Mouse (Mus musculus) layer of hippocampus, adult 8-10 months (tissue): ENCODE measurements around the gene Sh3bgrl2. TPM values are rescaled to one million over a fixed set of nuclear protein-coding genes. Genes with fewer than 3 reads are reported as not detected.

Experiments used
- DNase-seq, 2 experiments: peaks; one replicate each; pipeline ENCODE4 v3.0.0; 2022; ENCODE audit warnings: low spot score in 2 of 2
- total RNA-seq, 4 experiments: library from RNA; stranded (reverse); gene quantifications; 2 replicates each; pipeline ENCODE4 v1.2.4; 2022

Sh3bgrl2 gene
- total RNA-seq, 4 experiments from 2014 or later = 31.1 to 33.7 (median 31.4) TPM

DNA sequence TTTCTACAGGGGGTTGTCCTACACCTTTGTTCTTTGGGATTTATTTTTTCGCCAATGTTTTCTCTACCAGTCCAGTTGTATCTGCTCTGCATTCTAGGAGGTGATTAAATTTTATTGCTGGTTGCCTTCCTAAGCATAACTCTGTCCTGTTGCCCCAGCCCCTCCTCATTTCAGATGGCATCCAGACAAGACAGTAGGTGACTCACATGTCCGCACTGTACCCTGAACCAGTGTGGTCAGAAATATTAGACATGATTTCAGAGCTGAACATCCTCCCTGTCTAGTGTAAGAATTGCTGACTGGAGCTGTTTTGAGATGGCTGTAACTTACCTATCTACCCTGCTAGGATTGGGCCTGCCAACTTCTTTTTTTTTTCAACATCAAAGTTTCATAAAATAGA, 40.9 kb downstream of the Sh3bgrl2 start:
- no peak for DNase-seq

DNA sequence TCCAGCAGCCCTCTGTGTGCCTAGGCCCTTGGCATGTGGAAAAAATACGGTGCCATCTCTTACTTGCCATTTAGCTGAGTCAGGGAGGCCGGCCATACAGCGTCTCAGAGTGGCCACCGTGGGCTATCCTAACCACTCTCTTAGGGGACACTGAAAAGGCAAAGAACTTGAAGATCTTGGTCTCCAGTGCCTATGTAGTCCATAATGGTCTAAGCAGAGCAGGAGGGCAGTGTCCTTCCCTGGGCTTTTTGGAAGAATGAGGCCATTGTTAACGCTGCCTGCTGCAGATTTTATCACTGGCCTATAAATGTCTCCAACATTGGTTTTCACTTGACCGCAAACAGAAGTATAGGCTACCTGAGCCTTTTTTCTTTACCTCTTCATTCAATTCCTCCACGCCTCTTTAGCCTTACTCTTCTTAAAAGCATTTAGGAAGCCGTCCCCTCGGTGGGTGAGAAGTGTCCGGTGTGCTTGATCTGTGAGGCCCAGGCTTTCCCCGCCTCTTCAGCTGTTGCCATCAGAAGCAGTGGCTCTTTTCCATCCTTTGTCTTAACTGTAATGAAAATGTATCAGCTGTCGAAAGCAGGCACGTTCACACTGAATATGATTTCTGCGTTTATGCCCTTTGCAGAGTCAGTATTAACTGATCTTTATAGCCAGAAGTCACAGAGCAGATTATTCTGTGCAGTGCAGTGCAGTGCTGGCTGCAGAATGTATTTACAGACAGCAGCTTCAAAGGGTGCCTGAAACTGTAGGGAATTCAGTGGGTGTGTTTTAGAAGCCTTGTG, 41.7 kb downstream of the Sh3bgrl2 start:
- DNase-seq = no peak

DNA sequence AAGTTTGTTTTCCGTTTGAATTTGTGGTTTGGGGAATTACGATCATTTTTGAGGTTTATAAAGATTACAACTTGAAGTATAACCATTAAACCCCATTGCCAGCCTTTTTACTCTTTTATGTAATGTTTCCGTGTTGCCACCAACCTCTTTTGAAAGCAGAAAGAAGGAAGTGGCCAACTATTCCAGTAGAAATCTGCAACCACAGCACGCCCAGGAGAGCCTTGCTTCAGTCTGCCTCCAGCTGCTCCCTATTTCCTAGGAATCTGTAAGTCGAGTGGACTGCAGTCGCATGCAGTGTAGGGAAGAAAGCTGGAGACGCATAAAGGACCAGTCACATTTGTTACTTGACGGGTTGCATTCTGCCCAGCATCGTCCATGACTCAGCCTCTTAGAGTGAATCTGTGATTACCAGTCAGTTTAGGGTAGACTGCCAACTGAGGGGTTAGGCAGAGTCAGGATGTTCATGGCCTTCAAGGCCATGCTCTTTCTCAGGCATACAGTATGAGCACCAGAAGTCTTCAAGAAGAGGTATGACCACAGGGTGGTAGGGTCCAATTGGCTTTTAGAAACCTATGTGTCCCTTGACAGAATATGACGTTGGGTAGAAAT, 43.8 kb downstream of the Sh3bgrl2 start:
- no peak for DNase-seq

DNA sequence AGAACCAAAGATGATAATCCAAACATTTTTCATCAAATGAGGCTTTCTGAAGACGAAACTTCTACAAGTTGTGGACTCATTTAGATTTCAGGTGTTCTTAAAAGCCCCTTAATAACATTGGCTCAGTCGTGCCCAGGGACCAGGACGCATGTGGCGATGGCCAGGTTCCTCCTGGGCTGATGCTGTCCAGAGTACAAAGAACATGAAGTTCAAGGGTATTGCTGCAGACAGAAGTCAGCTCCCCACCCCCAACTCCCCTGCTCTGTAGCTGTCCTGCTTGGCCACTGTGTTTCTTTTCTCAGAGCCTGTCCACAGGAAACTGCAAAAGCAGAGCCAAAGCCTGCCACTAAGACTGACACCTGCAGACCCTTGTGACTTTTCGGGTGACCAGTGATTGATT, 45.7 kb downstream of the Sh3bgrl2 start:
- DNase-seq = no peak

DNA sequence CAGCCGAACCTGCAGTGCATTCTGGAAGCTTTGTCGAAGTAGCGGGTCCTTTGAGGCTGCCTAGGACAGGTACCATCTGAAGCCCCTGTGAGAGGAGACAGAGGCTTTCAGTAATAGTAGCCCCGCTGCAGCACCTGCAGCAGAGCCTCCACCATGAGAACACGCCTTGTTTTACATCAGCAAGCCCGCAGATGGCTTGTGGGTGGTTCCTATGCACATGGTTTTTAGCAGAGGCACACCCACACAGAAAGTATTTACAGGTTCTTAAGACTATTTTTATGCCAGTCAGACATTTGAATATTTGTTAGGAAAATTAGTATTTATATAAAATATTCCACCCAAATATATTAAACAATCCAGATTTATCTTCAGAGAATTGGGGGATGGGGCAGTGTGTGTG, 48.0 kb downstream of the Sh3bgrl2 start:
- peak; percentile 72 to 78 for DNase-seq

DNA sequence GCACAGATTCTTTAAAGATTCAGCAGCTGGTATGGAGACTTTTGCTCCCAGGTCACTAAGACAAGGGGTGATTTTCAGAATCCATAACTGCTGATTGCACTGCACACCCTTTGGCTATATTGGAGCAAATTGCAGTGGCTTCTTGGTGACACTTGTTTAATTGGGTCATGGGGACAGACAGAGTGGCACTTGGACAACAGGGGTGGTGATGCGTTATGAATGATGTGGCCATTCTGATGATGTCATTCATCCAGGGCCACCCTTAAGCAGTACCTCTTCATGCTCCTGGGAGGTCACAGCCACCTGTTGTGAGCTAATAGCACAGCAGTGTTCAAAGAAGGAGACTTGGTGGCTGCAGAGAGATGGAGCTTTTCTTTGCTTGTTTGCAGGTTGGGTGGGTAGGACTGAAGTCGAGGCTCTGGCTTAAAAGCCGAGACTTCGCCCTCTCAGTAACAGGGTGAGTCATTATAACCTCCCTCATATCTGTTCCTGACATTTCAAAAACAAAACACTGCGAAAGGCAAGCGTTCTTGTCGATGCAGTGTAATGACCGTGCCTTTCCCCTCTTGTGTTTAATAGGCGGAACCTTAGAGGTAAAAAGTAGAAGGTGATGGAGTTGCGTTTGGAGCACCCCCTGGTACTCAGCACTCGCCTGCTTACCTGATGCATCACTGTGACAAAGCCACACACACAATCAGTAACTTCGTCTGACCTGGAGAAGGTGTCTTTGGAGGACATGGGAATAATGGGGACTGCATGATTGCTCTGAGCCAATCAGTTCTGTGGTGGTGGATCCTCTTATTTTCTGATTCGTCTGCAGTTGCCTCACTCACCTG, 48.7 kb downstream of the Sh3bgrl2 start:
- DNase-seq = no peak

DNA sequence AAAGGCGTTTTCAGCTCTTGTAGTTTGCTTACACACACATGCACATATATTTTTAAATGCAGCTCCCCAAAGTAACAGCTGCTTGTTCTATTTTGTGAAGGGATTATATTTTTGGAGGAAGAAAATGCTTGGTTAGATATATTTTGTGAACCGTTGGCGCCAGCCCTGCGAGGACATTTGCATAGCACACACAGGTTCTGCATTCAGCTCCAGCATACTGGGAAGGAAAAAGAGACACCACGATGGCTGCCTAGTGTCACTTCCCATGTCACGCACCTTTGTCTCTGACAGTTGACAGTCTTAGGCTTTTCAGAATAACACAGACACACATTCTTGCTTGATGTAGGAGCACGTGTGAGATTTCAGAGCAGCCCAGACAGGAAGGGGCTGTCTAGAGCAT, 49.9 kb downstream of the Sh3bgrl2 start:
- DNase-seq = no peak

DNA sequence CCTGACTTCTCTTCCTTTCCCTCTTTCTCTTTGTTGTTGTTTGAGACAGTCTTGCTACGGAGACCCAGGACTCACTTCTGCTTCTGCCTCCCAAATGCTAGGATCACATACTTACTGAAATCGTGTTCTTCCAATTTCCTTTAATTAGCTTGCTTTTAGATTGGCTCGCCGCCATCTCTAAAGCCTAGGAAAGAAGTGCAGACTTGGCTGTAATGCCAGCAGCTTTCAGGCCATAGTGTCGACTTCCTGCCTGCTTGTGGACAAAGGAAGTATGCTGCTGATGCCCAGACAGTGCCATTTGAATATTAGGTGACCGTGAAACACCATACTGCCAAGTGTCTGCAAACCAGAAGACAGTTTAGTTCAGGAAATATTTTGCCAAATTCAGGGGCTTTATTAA, 51.4 kb downstream of the Sh3bgrl2 start:
- no peak for DNase-seq

DNA sequence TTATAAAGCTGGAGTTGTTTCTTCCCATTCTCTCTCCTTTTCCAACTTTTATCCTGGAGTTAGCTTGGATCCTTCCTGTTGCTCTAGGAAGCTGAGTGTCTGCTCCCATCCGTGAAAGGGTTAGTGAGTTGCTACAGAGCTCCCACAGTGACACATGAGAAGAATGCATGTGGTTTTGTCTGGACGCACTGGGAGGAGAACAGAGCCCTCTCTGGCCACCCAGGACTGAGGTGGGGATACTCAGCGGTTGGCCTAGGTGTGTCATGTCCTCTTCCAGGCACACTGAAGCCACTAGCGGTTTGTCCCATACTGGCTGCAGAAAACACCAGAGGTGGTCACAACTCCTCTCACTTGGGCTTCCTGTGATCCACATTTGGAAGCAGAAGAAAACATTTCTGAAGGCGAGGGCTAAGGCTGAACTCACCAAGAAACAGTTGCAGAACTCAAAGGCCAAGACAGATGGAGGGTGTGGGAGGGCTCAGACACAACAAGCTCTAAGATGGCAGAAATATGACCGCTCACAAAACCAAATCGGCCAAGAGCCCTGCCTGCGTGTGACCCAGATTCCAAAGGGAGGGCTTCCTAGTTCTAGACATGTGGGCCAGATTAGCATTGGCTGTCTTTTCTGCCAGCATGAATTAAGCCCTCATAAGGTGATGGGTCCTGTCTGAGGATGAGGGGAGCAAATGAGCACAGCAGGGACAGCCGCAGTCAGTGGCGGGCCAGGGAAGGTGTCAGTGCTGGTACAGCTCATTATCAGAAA, 52.3 kb downstream of the Sh3bgrl2 start:
- DNase-seq = no peak

DNA sequence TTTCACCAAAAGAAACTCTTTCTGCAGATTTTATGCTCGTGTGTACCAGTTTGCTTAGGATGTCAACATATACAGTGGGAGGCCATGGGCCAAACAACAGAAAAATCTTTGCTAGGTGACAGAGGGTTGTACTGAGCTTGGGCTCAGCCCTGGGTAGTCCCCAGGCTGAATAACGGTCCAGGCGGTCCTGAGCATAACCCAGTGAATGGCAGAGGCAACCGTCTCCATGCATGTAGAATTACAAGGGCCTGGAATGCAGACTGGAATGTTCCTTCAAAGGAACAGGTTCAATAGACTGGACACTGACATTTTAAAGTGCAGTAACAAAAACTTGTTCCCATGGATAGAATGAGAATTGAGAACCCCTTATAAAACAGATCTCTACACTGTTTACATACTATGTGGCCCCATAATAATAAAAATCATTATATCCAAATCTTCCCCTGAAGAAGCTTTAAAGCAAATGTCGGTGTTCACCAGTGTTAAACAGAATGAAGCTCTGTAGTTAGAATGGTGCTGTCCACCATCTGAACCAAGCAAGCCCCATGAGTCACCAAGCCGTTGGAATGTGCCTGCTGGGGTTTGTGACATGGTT, 54.1 kb downstream of the Sh3bgrl2 start:
- no peak for DNase-seq

DNA sequence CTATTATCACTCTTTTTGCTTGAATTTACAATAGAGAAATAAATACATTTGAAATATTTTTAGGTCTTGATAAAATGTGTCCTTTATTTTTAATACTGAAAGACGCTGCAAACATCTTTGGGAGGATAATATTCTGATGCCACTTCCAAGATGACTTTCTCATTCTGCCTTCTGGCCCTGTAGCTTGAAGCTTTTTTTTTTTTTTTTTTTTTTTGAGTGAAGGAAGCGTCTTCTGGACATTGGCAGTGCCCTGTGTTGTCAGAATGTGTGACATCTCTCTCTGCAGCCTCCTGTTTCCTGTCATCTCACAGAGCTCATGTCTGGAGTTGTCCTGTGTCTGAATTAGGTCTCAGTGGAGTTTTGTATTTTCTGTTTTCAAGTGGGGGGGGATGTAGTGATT, 55.0 kb downstream of the Sh3bgrl2 start:
- no peak for DNase-seq

DNA sequence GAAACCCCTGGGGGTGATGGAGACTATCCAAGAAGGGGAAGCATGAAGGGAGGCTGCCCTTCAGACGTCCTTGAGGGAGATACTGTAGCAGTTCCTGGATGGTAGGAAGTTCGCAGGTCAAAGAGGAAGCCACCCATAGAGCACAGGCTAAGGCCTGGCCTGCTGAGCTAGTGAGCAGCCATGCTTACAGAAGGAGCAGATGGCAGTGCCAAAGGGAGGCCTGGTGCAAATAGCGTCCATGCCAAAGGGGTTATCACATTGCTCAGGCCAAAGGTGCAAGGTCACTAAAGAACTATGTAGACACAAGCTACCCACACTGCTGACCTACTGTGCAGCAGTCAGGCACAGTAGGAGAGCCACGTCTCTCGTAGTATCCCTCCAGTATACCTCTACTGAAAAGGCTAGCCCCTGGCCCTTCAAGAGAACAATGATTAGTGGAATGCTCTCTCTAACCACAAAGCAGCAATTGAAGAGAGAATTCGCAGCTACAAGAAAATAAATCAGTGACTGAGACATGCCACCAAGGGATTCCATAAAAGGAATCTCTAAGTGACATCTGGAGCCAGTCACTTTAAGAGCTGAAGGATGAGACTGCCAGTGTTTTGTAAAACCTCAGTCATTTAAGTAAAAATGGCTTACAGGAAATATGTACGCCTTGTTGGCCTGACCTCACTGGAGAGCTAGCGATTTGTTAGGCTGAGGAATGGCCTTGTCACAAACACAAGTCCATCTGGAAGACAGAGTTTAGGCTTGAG, 57.9 kb downstream of the Sh3bgrl2 start:
- no peak for DNase-seq

DNA sequence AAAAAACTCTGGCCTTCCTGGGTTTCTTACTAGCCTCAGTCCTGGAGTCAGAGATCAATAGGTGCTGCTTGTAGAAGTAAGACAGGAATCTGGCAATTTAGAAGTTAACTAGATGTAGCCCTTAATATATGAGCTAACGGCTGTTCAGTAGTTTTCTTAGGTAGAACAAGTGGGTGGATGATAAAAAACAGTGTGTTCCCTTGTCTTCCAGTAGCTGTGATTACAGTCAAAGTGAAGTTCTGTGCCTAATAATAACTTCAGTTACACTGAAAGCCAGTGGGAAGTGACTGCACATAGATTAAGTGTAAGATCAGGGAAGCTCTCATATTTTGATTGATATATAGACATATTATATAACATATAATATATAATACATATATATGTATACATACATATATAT, 60.0 kb downstream of the Sh3bgrl2 start:
- DNase-seq = no peak

DNA sequence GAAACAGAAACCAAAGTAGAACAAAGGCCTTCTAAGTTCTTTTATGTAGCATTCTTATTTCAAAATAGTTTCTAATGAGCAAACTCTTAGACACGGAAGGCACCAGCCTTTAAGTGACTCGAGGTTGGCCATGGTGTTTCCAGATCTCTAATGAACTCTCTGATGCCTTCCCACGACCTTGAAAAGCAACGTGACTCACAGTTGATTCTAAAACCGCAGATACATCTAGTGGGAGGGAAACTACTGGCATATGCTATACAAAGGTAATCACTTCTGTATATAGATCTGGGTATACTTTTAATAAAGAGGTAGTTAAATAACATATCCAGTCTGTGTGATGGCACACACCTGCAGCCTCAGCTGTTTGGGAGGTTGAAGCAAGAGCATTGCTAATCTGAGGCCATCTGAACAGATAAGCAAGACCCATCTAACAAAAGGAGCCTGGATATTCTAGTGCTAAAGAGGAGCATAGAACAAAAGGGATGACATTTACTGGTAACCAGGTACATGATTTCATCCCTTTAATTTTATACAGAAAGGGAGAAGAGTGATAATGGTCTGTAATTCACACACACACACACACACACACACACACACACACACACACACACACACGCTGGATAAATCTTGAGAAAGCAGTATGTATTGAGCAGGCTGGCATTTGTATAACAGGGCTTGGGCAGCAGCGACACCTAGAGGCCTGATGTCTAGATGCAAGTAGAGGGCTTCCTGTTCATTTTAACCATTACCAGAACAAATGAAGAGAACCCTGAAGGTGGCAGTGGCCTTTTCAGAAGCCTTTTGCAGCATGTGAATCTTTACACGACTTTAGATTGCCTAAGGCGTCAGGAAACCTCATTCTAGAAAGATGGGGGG, 61.5 kb downstream of the Sh3bgrl2 start:
- peak; percentile 84 to 89 for DNase-seq

DNA sequence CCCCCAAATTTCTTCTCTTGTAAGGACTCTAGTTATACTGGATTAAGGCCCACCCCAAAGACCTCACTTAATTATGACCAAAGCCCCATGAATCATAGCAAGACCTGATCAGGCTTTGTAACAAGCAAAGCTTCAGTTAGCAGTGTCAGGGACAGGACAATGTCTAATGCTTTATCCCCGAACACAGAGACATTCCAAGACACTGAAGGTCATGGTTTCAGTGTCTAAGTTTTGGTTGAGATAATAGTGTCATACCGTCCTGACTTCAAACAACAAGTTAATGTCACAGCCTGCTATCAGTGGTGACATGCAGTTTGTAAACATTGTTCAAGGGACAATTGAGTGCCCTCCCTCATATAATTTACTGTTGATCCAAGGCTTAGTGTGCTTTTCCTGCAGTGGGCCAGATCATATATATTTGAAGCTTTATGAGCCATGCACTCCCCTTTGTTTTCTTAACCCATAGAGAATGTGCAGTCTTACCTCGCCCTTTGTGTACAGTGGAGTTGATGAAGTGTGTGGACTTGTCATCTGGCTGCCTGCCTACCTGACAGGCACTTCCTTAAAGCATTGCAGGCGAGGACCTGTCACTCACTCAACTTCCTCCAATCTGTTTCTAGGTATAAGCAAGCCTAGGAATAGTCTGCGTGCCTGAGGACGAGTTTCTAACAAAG, 67.9 kb downstream of the Sh3bgrl2 start:
- DNase-seq = no peak

DNA sequence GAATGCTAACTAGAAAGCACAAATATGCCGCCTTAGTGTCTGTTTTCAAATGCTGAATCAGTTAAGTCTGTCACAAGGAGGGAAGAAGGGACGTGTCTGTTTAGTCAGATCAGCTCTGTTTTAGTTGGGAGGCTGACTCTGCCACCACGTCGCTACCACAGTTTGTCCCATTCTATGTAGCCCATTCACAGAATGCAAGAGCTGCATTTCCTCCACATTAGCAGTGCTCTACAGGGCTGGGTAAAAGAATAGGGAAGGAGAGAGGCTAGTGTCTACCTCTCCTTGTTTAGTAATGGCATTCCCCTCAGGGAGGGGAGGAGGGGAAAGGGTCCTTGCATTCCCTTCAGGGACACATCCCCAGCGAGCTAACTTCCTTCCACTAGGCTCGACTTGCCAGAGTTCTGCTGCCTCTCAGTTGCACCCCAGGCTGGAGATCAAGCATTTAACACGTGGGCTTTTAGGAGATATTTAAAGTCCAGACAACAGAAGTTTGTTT, 68.5 kb downstream of the Sh3bgrl2 start:
- no peak for DNase-seq

DNA sequence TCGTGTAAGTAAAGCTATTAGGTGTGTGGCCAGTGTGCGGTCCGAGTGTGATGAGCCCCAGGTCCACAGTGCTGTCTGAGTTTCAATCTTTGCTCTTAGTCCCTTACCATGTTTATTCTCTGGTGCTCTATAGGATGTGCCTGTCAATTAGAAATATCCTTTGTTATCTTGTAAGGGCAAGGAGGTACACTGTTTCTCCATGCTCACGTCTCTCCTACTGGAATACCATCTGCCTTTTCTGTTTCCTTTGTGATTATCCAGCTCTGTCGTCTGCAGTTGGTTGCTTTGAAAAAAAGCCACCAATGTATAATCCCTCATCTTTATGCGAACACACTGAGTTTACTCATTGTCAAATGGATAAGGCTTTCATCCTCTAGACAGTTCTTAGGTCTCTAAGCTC, 75.3 kb downstream of the Sh3bgrl2 start:
- DNase-seq = no peak

DNA sequence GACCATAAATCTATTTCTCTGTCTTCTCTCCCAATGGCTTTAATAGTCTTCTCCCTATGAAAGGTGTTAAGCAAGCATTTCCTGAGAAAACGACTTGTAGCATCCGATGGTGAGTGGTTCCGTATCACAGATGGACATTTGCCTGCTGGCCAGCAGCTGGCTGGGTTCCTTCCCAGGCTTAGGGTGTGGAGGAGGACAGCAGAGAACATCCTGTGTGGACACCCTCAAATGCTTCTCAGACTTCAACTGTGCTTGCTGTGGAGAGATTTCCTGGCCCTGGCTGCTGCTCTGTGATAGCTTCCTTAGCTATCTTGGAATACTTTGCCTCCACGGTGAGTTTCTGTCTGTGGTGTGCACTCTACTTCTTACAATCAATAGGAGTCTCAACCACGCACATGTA, 76.1 kb downstream of the Sh3bgrl2 start:
- no peak for DNase-seq

DNA sequence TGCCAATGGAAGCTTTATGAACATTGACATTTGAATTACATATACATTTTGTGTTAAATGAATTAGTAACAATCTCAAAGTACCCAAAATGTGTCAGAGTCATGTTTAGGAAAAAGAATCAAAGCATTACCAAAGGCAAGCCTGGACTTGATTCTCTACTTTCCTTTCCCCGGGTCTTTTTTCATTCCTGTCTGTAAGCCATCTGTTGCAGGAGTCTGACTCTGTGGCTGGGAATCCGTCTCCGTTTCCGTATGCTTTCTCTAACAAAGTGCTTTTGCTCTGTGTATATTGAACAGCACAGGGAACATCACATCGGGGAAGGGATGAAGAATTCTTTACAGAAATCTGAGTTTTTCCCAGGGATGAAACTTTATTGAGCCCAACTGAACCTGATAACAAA, 77.0 kb downstream of the Sh3bgrl2 start:
- no peak for DNase-seq
